Mouse (Mus musculus) liver, embryonic 16.5 days (tissue): Measurements from ENCODE around the gene Arfip2. TPM values are rescaled to one million over a fixed set of nuclear protein-coding genes. Genes with fewer than 3 reads are reported as not detected.
A peak's percentile ranks its signal among the peaks of the same experiment; 100 is the strongest.

Experiments used
- ATAC-seq: fragments of 200-750 bp; cut with Nextera tagmentation; 2 replicates; pipeline ENCODE4 v1.8.0; 2017; ENCODE audit warnings: low read depth, mild to moderate bottlenecking, moderate number of reproducible peaks, moderate library complexity
- H3K27ac ChIP-seq: fragments of 300-500 bp; sonication (generic); 2 replicates; pipeline ENCODE4 v1.5.1; 2014; ENCODE audit warnings: mild to moderate bottlenecking, low read length
- H3K27me3 ChIP-seq: fragments of 300-500 bp; sonication (generic); 2 replicates; pipeline ENCODE4 v1.6.1; 2014; ENCODE audit warnings: low read depth, low read length, mixed read lengths; ENCODE audit not compliant: control insufficient read depth, insufficient read depth
- H3K36me3 ChIP-seq: fragments of 300-500 bp; sonication (generic); 2 replicates; pipeline ENCODE4 v1.6.1; 2014; ENCODE audit warnings: mild to moderate bottlenecking; ENCODE audit not compliant: control insufficient read depth, insufficient read depth
- H3K4me1 ChIP-seq: fragments of 300-500 bp; sonication (generic); 2 replicates; pipeline ENCODE4 v1.6.1; 2014; ENCODE audit warnings: low read depth, low read length, mixed read lengths; ENCODE audit not compliant: control insufficient read depth
- H3K4me2 ChIP-seq: fragments of 300-500 bp; sonication (generic); 2 replicates; pipeline ENCODE4 v1.6.1; 2014; ENCODE audit warnings: low read depth, low read length, mixed read lengths
- H3K4me3 ChIP-seq: fragments of 300-500 bp; sonication (generic); 2 replicates; pipeline ENCODE4 v1.5.1; 2014; ENCODE audit warnings: low read depth, mild to moderate bottlenecking, low read length
- H3K9ac ChIP-seq: fragments of 300-500 bp; sonication (generic); 2 replicates; pipeline ENCODE4 v1.6.1; 2014; ENCODE audit warnings: low read depth, low read length
- H3K9me3 ChIP-seq: fragments of 300-500 bp; sonication (generic); replicated peaks from 2 replicates; pipeline ENCODE4 v1.6.1; 2016; ENCODE audit warnings: low read length; ENCODE audit not compliant: control insufficient read depth
- WGBS: fragments of 180-500 bp; shearing (Covaris S2); extraction: QIAGEN DNeasy Blood & Tissue Kit; methylation state at CpG from one replicate; pipeline ENCODE4 v1.1.7; 2014; ENCODE audit not compliant: insufficient replicate concordance; 5-methylcytosine and 5-hydroxymethylcytosine counted together
- polyA plus RNA-seq: library from polyadenylated mRNA; unstranded; fragments of >200 nt; fragmentation: Nextera tagmentation; extraction: Ambion mirVana; gene quantifications from 2 replicates; pipeline ENCODE4 v1.2.1, GENCODE M21; 2015

Gene Arfip2
- polyA plus RNA-seq, 1 experiment from 2014 or later = 11.0 TPM

GRCm38 (mm10) chr7:105635726-105636125 is 4.5 kb downstream of the Arfip2 start:
- no peak overlapping the region for H3K27ac ChIP-seq
- H3K4me2 ChIP-seq = no peak overlapping the region
- no peak overlapping the region for H3K9ac ChIP-seq
- H3K27me3 ChIP-seq = peaks cover 6% of the 10 kb centered on the region
- no peaks in the 10 kb centered on the region for H3K36me3 ChIP-seq
- 69% methylated on average over 2 of the region's 2 CpGs for WGBS
- H3K4me1 ChIP-seq = peaks cover 20% of the 10 kb centered on the region
- ATAC-seq = no peak
- H3K9me3 ChIP-seq = no peaks in the 10 kb centered on the region
- H3K4me3 ChIP-seq = no peak overlapping the region

DNA sequence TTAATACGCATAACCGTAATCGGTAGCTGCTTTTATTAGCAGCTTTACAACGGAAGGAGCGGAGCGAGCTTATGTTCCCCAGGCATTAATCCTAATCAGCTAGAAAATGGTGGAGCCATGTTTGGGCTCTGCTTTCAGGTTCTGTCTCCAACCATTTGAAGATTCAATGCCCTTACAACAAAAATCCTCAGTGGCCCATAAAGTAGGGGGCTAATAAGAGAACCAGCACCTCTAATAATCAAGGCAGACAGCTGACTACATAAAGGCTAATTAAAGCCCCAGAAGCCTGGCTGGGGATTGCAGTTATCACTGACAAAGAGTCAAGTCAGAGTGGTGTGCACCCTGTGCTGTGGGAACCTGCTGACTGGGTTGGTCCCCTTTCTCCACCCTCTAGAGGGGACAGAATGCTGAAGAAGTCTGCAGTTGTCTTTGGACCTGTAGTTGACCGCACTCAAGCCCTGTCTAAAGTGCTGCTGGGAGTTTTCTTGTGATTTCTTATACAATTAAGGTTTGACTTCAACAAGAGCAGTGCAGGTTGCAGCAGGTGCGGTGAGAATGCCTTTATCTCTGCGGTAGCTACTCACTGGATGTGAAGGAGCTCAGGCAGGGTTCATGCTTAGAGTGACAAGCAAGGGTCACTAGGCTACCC is 5.8 kb downstream of the Arfip2 start:
- Histone ChIP-seq H3K9me3 (no peaks in the 10 kb centered on the region), H3K4me1 (peaks cover 14% of the 10 kb centered on the region), H3K27me3 (peaks cover 6% of the 10 kb centered on the region), H3K4me2 (peak overlapping the region; percentile 93), H3K9ac (no peak overlapping the region), H3K36me3 (no peaks in the 10 kb centered on the region), H3K27ac (no peak overlapping the region), H3K4me3 (peak overlapping the region; percentile 73)
- ATAC-seq = no peak
- WGBS = 55% methylated on average over 9 of the region's 9 CpGs

GRCm38 (mm10) chr7:105633801-105634135 is 6.4 kb downstream of the Arfip2 start:
- no peak for ATAC-seq
- H3K36me3 ChIP-seq = no peaks in the 10 kb centered on the region
- H3K27me3 ChIP-seq = peaks cover 6% of the 10 kb centered on the region
- no peaks in the 10 kb centered on the region for H3K9me3 ChIP-seq
- H3K9ac ChIP-seq = peak overlapping the region; percentile 66
- peak overlapping the region; percentile 73 for H3K4me3 ChIP-seq
- H3K27ac ChIP-seq = no peak overlapping the region
- H3K4me1 ChIP-seq = peaks cover 11% of the 10 kb centered on the region
- peak overlapping the region; percentile 93 for H3K4me2 ChIP-seq
- WGBS = 4% methylated on average over 10 of the region's 10 CpGs

DNA sequence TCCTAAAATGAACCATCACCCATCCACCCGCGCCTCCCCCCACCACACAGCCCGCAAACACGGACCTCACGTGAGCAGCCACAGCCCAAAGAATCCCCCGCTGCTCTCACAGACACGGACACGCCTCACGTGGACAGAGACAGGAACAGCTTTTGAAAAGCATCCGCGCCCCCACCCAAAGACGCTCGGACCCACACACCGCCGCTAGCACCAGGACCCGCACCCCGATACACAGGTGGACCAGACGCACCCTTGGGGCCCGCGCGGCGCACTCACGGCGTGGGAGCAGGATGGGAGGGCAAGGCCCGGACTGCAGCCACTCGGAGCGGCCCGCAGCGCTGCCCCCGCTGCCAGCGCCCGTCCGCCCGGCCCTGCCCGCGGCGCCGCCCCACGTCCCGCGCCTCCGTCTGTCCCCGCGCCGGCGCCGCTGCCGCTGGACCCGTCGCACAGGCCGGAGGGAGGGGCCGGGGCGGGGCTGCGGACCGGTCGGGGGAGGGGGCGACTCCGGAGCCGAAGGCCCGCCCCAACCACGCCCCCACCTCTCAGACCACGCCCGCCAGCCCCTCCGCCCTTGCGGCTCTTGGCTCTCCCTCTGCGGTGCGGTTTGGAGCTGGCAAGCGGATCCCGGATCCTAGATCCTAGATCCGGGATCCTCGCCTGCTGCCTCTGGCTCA is 7.0 kb downstream of the Arfip2 start, which contains the start of gene Trim3:
Trim3 (minus strand) TSS at position 445 of the 674 bp plus-strand sequence.
- no peaks in the 10 kb centered on the region for H3K9me3 ChIP-seq
- WGBS = under 1% methylated on average over 70 of the region's 71 CpGs
- H3K4me2 ChIP-seq = peak within 1 kb of the TSS; percentile 93
- peak within 1 kb of the TSS; percentile 73 for H3K4me3 ChIP-seq
- H3K4me1 ChIP-seq = peaks cover 11% of the 10 kb centered on the region
- H3K36me3 ChIP-seq = no peaks in the 10 kb centered on the region
- ATAC-seq = peak; percentile 91
- peaks cover 6% of the 10 kb centered on the region for H3K27me3 ChIP-seq
- H3K9ac ChIP-seq = peak within 1 kb of the TSS; percentile 72
- no peak within 1 kb of the TSS for H3K27ac ChIP-seq

- Histone ChIP-seq H3K27me3 (peaks cover 6% of the 10 kb centered on the region), H3K9me3 (no peaks in the 10 kb centered on the region), H3K27ac (no peak overlapping the region), H3K36me3 (no peaks in the 10 kb centered on the region), H3K9ac (no peak overlapping the region), H3K4me1 (peaks cover 11% of the 10 kb centered on the region), H3K4me2 (peak overlapping the region; percentile 93), H3K4me3 (peak overlapping the region; percentile 73)
- no peak for ATAC-seq
- 29% methylated on average over 4 of the region's 4 CpGs for WGBS
These were observed 7.7 kb downstream of the Arfip2 start for GRCm38 (mm10) chr7:105632551-105632972.

DNA sequence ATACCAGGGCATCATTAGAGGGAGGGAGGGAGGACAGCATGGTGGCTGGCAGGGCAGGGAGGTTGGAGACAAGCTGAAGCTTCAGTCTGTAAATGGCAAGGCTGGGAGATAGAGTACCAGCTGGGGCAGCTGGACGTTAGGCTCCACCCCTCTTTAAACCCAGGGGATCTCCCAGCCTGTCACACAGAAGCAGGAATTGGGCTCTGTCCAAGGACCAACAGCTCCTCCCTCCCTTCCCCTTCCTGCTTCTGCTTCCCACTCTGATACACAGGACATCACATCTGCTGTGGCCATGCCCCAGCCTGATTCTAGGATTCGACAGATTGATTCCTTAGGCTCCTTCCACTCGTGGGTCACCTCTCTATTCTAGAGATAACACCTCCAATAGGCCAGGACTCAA is 11.6 kb downstream of the Arfip2 start:
- Histone ChIP-seq H3K27ac (no peak overlapping the region), H3K4me3 (no peak overlapping the region), H3K36me3 (no peaks in the 10 kb centered on the region), H3K9ac (no peak overlapping the region), H3K4me1 (peaks cover 1% of the 10 kb centered on the region; the same call in 1 of the 2 replicates), H3K4me2 (no peak overlapping the region), H3K9me3 (no peaks in the 10 kb centered on the region), H3K27me3 (peaks cover 6% of the 10 kb centered on the region)
- WGBS = 13% methylated on average over 3 of the region's 3 CpGs
- ATAC-seq = 0 out of 2 replicates have a peak, but pooled peaks have one; percentile 10

GRCm38 (mm10) chr7:105625397-105625796 is 14.8 kb downstream of the Arfip2 start:
- 76% methylated on average over 6 of the region's 6 CpGs for WGBS

GRCm38 (mm10) chr7:105621646-105622292 is 18.4 kb downstream of the Arfip2 start:
- Histone ChIP-seq H3K4me3 (no peak overlapping the region), H3K36me3 (no peaks in the 10 kb centered on the region), H3K9ac (no peak overlapping the region), H3K27me3 (no peaks in the 10 kb centered on the region), H3K9me3 (no peaks in the 10 kb centered on the region), H3K4me1 (no peaks in the 10 kb centered on the region), H3K4me2 (no peak overlapping the region), H3K27ac (no peak overlapping the region)
- ATAC-seq = no peak
- 65% methylated on average over 8 of the region's 8 CpGs for WGBS

More at GRCm38 (mm10) chr7:105625397-105625796, 14.8 kb downstream of the Arfip2 start:
- no peaks in the 10 kb centered on the region for H3K36me3 ChIP-seq
- no peak overlapping the region for H3K4me2 ChIP-seq
- no peak for ATAC-seq
- H3K4me3 ChIP-seq = no peak overlapping the region
- H3K9ac ChIP-seq = no peak overlapping the region
- H3K9me3 ChIP-seq = no peaks in the 10 kb centered on the region
- H3K4me1 ChIP-seq = no peaks in the 10 kb centered on the region
- no peak overlapping the region for H3K27ac ChIP-seq
- no peaks in the 10 kb centered on the region for H3K27me3 ChIP-seq

- Histone ChIP-seq H3K9me3 (no peaks in the 10 kb centered on the region), H3K27me3 (no peaks in the 10 kb centered on the region), H3K27ac (no peak overlapping the region), H3K9ac (no peak overlapping the region), H3K4me3 (no peak overlapping the region), H3K4me2 (no peak overlapping the region), H3K36me3 (no peaks in the 10 kb centered on the region), H3K4me1 (no peaks in the 10 kb centered on the region)
- WGBS = 65% methylated on average over 4 of the region's 4 CpGs
- ATAC-seq = no peak
These were observed 19.2 kb downstream of the Arfip2 start for GRCm38 (mm10) chr7:105621053-105621452.
